Mouse (Mus musculus) frontal cortex, postnatal 10 days (tissue): ENCODE data around the gene Fgd3.

Experiments
- DNase-seq, 2 experiments: peaks; one replicate each; pipeline ENCODE4 v3.0.0; 2022; ENCODE audit warnings: low spot score in 2 of 2, mixed read lengths in 1 of 2

Gene Fgd3

GRCm38 (mm10) chr13:49320040-49320439, at the start of gene Fgd3:
Gene Fgd3, minus strand, starts transcription at chr13:49320311.
- peak; percentile 71 to 73 for DNase-seq

DNA sequence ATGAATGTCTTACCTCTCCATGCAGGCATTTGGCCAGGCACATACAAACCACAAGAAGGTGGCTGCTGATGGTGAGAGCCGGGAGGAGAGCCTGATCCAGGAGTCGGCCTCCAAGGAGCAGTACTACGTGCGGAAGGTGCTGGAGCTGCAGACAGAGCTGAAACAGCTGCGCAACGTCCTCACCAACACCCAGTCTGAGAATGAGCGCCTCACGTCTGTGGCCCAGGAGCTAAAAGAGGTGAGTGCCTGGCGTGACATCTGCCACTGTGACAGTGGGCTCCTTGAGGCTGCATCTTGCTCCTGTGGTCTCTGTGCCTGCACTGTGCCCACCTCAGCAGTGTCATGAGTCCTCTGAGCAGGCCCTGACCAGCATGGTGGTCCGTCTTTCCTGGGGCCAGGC, 49.3 kb upstream of the Fgd3 start:
- no peak for DNase-seq

DNA sequence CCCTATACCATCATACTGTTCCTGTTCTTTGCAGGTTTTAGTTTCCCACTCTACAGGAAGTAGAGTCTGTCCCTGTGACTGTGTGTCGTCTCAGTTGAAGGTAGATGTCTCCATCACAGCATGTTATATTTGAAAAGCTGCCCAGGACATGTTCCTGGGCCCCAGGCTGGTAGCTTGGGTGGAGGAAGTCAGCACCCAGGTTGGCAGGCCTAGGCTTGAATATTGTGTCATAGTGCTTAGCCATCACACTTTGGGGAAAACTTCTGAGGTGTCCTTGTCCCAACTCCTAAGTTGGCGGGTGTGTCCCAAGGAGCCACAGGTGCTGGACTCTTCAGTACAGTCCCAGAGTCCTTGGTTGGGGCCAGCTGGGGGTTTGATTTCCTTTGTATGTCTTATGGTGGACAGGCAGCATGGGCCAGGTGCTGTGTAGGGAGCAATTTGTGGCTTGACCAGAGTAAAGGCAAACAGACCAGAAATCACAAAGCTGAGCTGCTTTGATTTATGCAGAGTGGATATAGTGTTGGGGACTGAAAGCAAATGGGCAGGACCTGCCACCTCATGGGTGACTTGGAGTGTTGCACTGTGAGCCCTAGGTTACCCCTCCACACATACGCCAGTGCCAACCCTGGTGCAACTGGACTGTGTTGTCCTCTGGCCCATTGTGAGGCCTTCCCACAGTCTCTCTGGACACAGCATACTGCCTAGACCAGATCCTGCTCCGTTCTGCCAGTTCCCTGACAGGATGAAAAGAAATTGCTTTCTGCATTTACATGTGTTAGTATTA, 47.7 kb upstream of the Fgd3 start:
- no peak for DNase-seq

GRCm38 (mm10) chr13:49364716-49365115, 44.6 kb upstream of the Fgd3 start:
- no peak for DNase-seq

GRCm38 (mm10) chr13:49362804-49363203, 42.7 kb upstream of the Fgd3 start:
- DNase-seq: no peak

DNA sequence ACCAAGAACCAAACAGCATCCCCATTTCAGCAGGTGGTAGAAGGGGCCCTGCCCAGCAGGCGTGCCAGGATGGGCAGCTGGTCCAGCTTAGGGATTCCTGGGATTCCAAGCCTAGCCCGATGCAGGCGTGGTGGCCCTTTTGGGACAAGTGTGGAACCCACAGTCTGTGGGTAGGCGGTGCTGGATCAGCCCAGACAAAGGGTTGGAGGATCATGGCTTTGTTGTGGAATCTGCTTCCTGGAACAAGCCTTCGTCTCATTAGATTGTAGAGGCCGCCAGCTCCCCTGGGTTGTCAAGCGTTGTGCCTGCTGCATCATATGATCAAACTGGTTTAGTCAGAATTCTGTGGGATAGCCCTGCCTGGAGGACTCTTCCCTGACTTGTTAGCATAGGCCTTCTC, 42.3 kb upstream of the Fgd3 start:
- no peak for DNase-seq

DNA sequence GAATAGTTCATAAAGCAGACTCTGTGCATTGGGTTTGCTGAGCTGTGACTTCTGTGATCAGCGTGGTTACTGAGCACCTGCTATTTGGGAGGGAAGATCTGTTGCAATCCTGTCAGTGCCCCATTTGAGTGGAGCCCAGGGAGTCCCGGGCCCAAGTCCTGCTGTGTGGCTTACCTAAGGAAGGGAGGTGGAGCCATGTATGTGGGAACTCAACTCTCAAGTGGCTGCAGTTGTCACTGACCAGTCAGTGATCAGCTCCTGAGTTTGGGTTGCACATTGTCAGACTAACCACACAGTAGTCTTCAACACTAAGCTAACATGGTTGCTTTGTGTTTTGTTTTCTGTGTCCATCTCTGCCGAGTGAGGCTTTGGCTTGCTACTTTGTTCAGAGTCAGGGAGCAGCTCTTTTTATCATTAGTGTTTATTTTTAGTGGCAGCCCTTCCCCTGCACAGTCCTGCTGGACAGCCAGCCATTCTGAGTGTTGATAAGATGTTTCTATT, 40.8 kb upstream of the Fgd3 start:
- no peak for DNase-seq

- no peak for DNase-seq
Observed at GRCm38 (mm10) chr13:49358184-49358583, 38.1 kb upstream of the Fgd3 start.

DNA sequence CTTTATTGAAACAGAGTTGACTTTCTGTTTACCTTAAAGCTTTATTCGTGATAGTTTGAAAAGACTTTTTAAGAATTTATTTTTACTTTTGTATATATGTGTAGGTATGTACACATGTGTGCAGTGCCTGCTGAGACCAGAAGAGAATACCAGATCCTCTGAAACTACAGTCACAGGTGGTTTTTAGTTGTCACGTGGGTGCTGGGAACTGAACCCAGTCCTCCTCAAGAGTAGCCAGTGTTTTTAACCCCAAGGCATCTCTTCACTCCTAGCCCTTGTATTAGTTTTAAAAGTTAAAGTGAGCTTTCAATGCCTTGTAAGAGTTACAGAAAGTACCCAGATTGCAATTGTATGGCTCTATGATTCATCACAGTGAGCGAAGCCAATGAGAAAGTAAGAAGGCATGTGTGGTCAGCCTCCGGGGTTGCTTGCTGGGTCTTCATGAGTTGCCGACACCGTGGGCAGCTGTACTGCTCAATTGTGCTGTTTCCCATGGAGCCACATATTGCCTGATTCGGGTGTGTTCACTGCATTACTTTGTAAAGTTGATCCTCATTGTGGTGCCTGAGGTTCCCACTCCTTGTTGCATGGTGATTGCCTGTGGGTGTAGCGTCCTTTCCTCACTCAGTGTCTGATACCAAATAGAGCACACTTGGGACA, 37.4 kb upstream of the Fgd3 start:
- no peak for DNase-seq

GRCm38 (mm10) chr13:49356090-49356489, 36.0 kb upstream of the Fgd3 start:
- no peak for DNase-seq

DNA sequence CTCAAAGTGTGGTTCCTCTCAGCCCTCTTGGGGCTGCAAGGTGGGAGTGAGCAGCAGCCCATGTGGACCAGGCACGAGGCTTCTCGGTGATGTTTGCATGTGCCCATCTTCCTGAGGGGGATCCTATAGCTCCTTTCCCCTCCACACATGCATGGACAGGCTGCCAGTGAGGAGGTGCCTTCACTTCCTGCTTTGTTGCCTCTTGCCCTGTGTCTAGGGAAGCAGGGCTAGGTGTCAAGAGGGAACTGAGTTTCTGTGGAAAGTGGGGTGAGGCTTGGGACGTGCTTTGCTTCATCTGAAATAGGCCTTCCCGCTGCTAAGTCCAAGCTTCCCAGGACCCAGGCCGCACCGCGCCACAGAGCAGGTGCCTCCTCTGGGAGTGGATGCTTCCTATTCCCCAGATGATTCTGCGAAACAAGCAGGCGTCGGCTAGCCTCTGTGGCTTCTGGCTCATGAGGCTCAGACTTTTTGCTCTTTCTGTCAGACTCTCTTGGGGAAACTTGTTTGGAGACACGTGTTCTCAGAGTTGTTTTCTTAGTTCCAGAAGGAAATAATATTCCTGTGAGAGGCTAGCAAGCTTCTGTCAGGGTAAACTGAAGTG, 35.5 kb upstream of the Fgd3 start:
- DNase-seq: no peak

- DNase-seq: no peak
Observed at GRCm38 (mm10) chr13:49353991-49354507, 33.9 kb upstream of the Fgd3 start.

DNA sequence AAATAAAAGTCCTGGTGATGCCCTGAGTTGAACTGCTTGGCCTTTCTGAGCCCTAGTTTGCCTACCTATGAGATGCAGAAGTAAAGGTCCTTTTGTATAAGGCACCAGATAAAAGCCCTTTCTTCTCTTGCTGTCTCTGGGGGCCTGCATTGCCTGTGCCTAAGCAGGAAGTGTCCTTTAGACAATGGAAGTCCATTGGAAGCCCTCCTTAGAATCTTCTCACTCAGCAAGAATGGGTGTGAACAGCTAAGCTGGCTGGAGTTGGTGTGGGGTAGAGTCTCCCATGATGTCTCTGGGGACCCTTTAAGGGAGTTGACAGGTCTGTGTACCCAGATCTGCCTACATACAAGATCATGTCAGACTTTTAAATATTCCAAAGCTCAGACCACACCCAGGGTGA, 33.3 kb upstream of the Fgd3 start:
- no peak for DNase-seq

DNA sequence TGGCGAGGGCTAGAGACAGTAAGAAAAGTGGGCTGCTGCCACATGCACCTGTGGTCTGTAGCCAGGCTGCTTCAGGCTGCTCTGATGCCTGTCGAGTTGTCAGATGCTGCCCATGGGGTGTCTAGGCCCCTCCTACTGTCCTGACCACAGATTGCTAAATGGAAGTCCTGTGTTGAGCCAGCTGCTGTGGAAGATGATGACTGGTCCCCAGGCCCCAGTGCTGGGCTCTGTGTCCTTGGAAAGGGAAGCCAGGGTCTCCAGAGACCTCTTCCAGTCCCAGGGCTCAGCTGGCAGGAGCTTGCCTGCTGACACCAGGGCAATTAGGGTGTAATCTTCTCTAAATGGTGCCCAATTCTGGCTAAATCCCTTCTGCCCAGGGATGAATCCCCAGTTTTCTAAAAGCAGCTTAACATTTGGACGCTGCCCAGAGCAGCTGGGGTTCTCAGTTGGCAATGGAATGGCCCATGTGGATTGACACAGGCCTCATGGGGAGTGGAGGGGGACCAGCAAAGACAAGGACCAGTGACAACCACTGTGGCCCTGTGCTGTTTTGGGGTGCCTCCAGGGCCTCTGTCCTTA, 32.6 kb upstream of the Fgd3 start:
- no peak for DNase-seq

DNA sequence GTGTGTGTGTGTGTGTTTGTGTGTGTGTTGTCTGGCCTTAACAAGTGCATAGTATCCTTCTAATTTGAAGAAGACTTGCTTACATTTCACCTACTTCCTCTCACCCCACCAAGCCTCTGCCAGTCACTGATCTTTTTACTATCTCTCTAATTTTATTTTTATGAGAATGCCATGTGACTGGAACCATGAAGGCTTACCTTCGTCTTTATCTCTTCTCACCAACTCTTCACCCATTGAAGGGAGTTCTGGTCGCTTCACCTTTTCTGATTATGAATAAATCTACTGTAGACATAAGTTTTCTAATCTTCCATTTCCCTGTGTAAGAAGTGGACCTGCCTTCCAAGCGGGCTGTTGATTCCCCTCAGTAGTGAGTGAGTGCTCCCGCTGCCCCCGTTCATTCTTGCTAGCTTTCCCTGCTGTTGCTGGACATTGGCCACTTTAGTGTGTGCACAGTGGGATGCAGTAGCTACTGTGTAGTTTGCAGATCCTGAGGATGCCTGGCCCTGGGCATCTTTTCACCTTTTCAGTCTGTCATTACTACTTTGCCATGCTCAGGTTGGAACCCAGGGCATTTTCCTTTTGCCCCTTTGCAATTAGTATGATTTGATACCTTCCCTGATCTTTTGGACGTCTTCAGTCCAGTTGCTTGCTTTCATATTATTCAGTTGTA, 29.9 kb upstream of the Fgd3 start:
- DNase-seq: no peak

DNA sequence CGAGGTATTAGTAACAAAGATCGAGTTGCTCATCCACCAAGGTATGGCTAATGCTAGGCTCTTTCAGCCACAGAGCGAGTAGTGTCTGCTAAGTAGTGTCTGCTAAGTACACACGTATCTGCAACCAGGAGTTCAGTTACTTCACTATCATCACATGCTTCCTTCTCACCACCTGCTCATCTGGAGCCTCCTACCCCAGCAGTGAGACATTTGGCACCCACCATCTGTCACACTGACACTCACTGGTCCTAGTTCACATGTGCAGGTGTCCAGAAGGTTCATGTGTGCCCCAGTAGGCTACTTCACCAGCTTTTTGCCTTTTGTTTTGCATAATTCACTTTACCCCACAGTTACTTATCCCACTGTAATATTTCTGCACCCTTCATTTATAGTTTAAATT, 29.2 kb upstream of the Fgd3 start:
- no peak for DNase-seq

DNA sequence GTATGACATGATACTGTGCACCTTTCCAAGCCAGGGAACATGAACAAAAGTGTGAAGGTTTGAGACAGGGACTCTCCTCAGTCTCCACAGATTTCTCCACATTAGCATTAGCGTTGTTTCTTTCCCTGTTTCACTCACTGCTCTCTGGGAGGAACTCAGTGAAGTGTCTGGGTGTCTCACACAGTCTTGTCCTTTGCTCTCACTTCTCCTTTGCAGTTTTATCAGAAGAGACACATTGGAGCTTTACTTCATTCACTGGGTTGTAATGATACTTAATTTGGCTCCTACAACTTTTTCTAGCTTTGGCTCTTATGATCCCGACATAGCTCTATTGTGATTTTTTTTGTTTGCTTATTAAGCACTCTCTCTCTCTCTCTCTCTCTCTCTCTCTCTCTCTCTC, 28.4 kb upstream of the Fgd3 start:
- DNase-seq: no peak

DNA sequence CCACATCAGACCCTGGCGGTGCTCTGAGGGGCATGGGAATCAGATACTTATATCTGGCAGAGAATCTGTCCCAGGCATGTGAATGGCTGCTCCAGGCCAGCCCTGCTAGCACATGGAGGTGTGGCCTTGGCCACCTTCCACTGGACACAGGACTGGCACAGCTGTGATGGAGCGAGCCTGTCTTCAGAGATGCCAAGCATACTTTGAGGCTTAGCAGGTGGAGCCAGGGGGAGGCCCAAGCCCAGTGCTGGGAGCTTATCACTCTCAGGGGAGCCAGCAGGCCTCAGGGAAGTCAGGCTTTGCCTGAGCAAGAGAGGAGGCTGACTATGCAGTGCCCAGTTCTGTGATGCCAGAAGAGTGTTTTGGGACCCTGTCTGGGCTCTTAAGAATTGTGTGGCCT, 25.4 kb upstream of the Fgd3 start:
- no peak for DNase-seq

DNA sequence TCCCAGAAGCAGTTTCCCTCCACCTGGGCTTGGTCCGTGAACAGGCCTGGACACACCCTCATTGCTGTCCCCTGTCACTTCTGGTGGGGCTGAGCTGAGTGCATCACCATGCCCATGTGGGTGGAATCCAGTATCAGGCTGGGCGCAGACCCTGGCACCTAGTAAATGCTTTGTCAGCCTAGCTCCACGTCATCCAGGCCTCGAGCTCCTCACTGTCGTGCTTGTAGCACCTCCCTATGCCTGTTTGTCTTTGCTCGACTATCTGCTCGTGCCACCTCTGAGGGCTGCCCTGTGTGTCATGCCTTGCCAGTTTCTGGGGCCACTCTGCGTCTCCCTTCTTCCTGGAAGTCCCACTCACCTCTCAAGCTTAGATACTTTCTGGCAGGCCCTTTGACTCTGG, 24.5 kb upstream of the Fgd3 start:
- DNase-seq: no peak

DNA sequence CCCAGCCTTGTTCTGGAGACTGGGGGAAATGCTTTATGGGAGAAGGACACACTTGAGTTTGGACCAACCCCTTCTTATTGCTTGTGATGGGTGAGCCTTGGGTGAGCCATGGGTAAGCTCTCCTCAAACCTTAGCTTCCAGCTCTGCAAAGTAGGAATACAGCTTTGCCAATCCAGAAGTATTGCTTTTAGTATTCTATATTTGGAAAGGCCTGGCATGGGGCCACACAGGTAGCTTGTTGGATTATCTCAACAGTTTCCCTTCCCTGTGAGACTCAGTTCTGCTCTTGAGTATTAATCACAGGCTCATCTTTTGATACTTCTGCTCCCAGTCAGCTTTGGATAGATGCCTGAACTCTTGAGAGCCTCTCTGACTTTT, 22.6 kb upstream of the Fgd3 start:
- DNase-seq: no peak

- peak in 1 of 2 experiments; percentile 59 for DNase-seq
Observed at GRCm38 (mm10) chr13:49341831-49342722, 22.0 kb upstream of the Fgd3 start.
